Mouse (Mus musculus): ENCODE results near the gene Akap3.

- TF ChIP-seq CTCF (IDR thresholded peaks at IDR 0.05; ENCODE audit: borderline replicate concordance, insufficient read depth, low read depth, low read length) (no peak), POLR2A (IDR thresholded peaks at IDR 0.05; ENCODE audit: borderline replicate concordance, insufficient read depth, low read length) (no peak)
Observed at GRCm38 (mm10) chr6:126806783-126807182, 46.1 kb upstream of the Akap3 start.

Measured in cerebellum, adult 2 months (tissue).